Mouse (Mus musculus): ENCODE measurements around the gene Mon1a. TPM values are rescaled to one million over a fixed set of nuclear protein-coding genes. Genes with fewer than 3 reads are reported as not detected.

Mon1a gene
- polyA plus RNA-seq, 1 experiment from 2014 or later: 8.2 TPM

- H3K27ac ChIP-seq: peak within 1 kb of the TSS; percentile 34
- peaks cover 39% of the 10 kb centered on the region for H3K79me2 ChIP-seq (ENCODE audit: inconsistent target)
- WGBS (ENCODE audit: missing documents): 76% methylated on average over 10 of the region's 10 CpGs
- peak within 1 kb of the TSS; percentile 84 for H3K4me3 ChIP-seq (ENCODE audit: inconsistent target)
- no peaks in the 10 kb centered on the region for H3K36me3 ChIP-seq (ENCODE audit: inconsistent target)
Observed at GRCm38 (mm10) chr9:107949922-107950235, 61.9 kb downstream of the Mon1a start, which contains the start of gene Traip. TSS of gene Traip (plus strand) at chr9:107950136.

DNA sequence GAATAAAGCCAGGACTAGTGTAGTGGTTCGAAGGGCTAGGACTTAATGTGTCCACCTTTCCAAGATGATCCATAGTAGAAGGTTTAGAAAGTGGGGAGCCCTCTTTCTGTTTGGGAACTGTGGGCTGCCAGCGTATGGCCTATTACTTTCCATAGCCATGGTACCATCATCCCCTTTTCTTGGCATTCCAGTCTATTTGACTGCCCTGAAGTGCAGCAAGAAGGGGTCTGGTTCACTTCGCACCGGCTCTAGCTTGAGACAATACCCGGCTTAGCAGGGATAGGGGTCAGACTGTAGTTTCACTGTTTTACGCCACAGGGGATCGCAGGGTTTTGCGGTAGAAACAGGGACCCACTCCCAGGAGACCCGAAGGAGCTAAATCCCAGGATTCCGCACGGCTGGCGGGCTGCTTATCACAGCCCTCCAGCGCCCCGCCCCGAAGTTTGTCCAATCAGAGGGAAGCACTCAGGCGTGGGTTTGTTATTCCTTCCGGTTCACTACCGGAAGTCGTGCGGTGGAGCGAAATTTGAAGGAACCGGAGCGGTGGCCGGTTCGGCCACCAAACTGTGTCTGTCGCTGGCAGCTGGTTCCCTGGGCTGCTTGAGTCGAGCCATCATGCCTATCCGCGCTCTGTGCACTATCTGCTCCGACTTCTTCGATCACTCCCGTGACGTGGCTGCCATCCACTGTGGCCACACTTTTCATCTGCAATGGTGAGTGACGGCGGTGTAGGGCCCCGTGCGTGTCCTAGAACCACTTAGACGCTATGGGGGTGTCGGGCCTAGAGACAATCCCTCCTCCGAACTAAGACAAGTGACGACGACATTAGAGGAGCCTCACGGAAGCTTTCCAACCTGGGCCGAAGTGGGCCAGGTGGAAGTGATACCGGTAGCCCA is 62.8 kb downstream of the Mon1a start:
- Histone ChIP-seq H3K79me2 (ENCODE audit: inconsistent target) (peaks cover 39% of the 10 kb centered on the region), H3K27ac (peak overlapping the region; percentile 34), H3K36me3 (ENCODE audit: inconsistent target) (no peaks in the 10 kb centered on the region), H3K4me3 (ENCODE audit: inconsistent target) (peak overlapping the region; percentile 84)
- WGBS (ENCODE audit: missing documents): 25% methylated on average over 45 of the region's 45 CpGs

Other genes with a start within 250 kb of the Mon1a start
- not detected in 3 replicates for gene Slc38a3, start 218.6 kb upstream of the Mon1a start, polyA plus RNA-seq (2018)
- gene Gnat1, start 208.4 kb upstream of the Mon1a start, polyA plus RNA-seq (2018): not detected in 3 replicates
- 0.08 to 0.93 TPM in 2 of 3 replicates, not detected in the other for gene Sema3f, start 177.7 kb upstream of the Mon1a start, polyA plus RNA-seq (2018)
- 48.8 to 74.7 TPM (median 61.8 TPM) in 3 replicates for gene Rbm5, start 117.2 kb upstream of the Mon1a start, polyA plus RNA-seq (2018)
- gene Rbm6, start 14.9 kb upstream of the Mon1a start, polyA plus RNA-seq (2018): 41.6 to 90.8 TPM (median 45.5 TPM) in 3 replicates
- gene Mst1r, start 18.7 kb downstream of the Mon1a start, polyA plus RNA-seq (2018): not detected in 3 replicates
- not detected in 3 replicates for gene Actl11, start 40.3 kb downstream of the Mon1a start, polyA plus RNA-seq (2018)
- gene Camkv, start 47.5 kb downstream of the Mon1a start, polyA plus RNA-seq (2018): not detected in 3 replicates
- 0.43 to 3.0 TPM (median 1.1 TPM) in 3 replicates for gene Traip, start 62.0 kb downstream of the Mon1a start, polyA plus RNA-seq (2018)
- 33.6 to 130 TPM (median 36.8 TPM) in 3 replicates for gene Uba7, start 87.4 kb downstream of the Mon1a start, polyA plus RNA-seq (2018)
- 0.16 to 0.26 TPM in 2 of 3 replicates, not detected in the other for gene Gm20661, start 94.9 kb downstream of the Mon1a start, polyA plus RNA-seq (2018)
- 5.7 to 14.7 TPM (median 13.6 TPM) in 3 replicates for gene Inka1, start 97.7 kb downstream of the Mon1a start, polyA plus RNA-seq (2018)
- 0.30 to 2.2 TPM in 2 of 3 replicates, not detected in the other for gene Cdhr4, start 104.3 kb downstream of the Mon1a start, polyA plus RNA-seq (2018)
- gene Gm20662, start 108.2 kb downstream of the Mon1a start, polyA plus RNA-seq (2018): 1.0 to 1.3 TPM in 2 of 3 replicates, not detected in the other
- 34.5 to 93.7 TPM (median 45.4 TPM) in 3 replicates for gene Ip6k1, start 114.3 kb downstream of the Mon1a start, polyA plus RNA-seq (2018)
- 5.4 to 20.7 TPM (median 8.9 TPM) in 3 replicates for gene Gmppb, start 161.1 kb downstream of the Mon1a start, polyA plus RNA-seq (2018)
- 0.29 to 1.1 TPM (median 0.97 TPM) in 3 replicates for gene Amigo3, start 165.0 kb downstream of the Mon1a start, polyA plus RNA-seq (2018)
- 0.09 to 0.19 TPM in 2 of 3 replicates, not detected in the other for gene Mst1, start 192.3 kb downstream of the Mon1a start, polyA plus RNA-seq (2018)
- 16.0 to 22.0 TPM (median 16.5 TPM) in 3 replicates for gene Rnf123, start 195.2 kb downstream of the Mon1a start, polyA plus RNA-seq (2018)
- gene Apeh, start 206.5 kb downstream of the Mon1a start, polyA plus RNA-seq (2018): 30.5 to 37.0 TPM (median 32.8 TPM) in 3 replicates

Measured in macrophage (primary cell).